Mouse (Mus musculus): ENCODE measurements around the gene Naglu.

DNA sequence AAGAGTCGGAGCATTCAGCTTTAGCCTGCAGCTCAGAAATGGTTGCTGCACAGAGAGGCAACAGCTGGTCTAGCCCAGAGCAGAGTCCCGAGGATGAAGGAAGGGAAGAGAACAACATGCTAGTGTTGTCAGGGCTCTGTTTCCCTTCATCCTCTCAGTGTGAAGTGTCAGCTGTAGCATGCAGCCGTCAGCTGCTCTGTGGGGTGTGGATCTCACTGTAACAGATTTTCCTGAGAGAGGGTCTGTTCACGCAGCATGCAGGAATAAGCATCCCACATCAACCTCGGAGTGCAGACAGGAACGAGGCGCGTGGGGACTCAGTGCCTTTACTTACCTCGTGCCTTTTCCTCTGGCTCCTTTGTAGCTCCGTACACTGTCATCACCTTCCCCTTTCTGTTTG, 32.0 kb upstream of the Naglu start:
- TF ChIP-seq CTCF (conservative IDR thresholded peaks at IDR 0.05; ENCODE audit: low read length), result no peak
- TF ChIP-seq NANOG (IDR thresholded peaks at IDR 0.05; ENCODE audit: borderline replicate concordance, low read length), result no peak

Measured in E14TG2a.4 (cell line).